Mouse (Mus musculus) kidney, adult 9 months (tissue): Measurements from ENCODE around the gene Vmn2r42.
"Not testable (repeated sequence)": the region's sequence is repeated elsewhere in the genome, so short reads cannot be mapped to it uniquely, and the experiment has no call there.

Experiments used
- DNase-seq: peaks from one replicate; pipeline ENCODE4 v3.0.0; 2022

Vmn2r42 gene

GRCm38 (mm10) chr7:8200220-8200619 is at the start of gene Vmn2r42:
Gene Vmn2r42 (minus strand): TSS chr7:8200320.
- DNase-seq, result not testable (repeated sequence)

DNA sequence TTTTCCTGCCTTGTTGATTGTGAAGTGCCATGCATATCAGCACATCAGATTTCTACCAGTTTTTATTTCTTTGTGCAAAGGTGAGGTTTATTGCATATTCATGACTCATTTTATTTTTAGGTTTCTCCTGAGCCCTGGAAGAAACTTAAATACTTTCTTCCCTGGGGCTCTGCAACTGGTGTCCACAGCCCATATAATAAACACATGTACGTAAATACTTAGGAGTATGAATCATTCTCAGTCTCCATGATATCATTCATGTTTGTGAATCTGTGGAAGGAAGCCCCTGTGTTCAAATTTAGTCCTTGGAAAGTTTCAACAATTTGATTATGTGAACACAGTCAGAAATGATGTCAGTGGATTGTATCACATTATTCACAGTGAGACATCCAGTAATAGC is 38.6 kb downstream of the Vmn2r42 start, which contains the start of gene Vmn2r41:
Gene Vmn2r41 (minus strand): TSS at position 101 of the 400 bp plus-strand sequence.
- not testable (repeated sequence) for DNase-seq
